Mouse (Mus musculus): ENCODE measurements around the gene Cacnb2. TPM values are rescaled to one million over a fixed set of nuclear protein-coding genes. Genes with fewer than 3 reads are reported as not detected.
A peak's percentile ranks its signal among the peaks of the same experiment; 100 is the strongest.

Gene Cacnb2
- total RNA-seq, 2 experiments from 2014 or later: 55.3 to 84.1 TPM

GRCm38 (mm10) chr2:14936492-14936891, 333.6 kb downstream of the Cacnb2 start:
- intact Hi-C loops (cut with DNase I): loop anchor here (2.0 kb wide), 1 partner anchor 112 kb away; no protein-coding TSS in a partner anchor
- peak in 1 of 2 experiments; percentile 22 for DNase-seq

DNA sequence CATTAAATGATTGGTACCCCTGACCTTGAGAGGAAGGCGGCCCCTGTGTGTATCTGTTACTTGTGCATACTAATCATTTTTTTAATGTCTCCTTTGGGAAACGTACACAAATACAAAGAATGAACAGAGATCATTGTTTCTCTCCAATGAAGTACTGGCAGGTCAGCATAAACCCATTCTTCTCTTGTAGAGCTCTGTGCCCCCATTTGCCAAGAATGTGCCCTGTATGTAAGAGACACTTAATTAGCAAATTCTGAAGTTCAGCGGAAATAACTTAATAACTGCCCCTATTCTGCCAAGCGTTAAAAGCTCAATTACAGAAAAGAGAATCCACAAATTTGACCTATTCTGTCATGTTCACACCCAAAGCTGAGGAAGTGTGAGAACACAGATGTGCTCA, 339.4 kb downstream of the Cacnb2 start:
- no peak for DNase-seq
- intact Hi-C loops (cut with DNase I): no loop called here

- DNase-seq: no peak
- intact Hi-C loops (cut with DNase I): no loop called here
Measured at GRCm38 (mm10) chr2:14943691-14944357, 340.9 kb downstream of the Cacnb2 start.

DNA sequence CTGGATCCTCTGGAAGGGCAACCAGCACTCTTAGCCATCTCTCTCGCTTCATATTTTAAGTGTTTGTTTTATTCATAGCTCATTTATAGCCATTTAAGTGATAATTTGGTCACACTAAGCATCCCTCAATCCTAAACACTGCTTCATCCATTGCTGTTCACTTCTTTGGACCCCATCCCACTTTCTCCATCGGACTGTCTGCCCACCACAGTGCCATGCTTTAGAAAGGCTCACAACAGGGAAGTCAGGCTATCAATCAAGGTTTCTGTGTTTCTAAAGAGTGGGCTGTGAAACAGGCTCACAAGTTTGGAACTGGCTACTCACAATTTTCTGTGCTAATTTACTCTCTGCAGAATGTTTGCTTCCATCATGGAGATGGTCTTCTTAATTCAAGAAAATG, 350.2 kb downstream of the Cacnb2 start:
- intact Hi-C loops (cut with DNase I): loop anchor here (10.0 kb wide), 1 partner anchor 238 kb away; no protein-coding TSS in a partner anchor
- no peak for DNase-seq

GRCm38 (mm10) chr2:14960963-14961488, 358.1 kb downstream of the Cacnb2 start:
- intact Hi-C loops (cut with DNase I): no loop called here
- no peak for DNase-seq

GRCm38 (mm10) chr2:14961493-14961892, 358.6 kb downstream of the Cacnb2 start:
- DNase-seq: no peak
- intact Hi-C loops (cut with DNase I): no loop called here

DNA sequence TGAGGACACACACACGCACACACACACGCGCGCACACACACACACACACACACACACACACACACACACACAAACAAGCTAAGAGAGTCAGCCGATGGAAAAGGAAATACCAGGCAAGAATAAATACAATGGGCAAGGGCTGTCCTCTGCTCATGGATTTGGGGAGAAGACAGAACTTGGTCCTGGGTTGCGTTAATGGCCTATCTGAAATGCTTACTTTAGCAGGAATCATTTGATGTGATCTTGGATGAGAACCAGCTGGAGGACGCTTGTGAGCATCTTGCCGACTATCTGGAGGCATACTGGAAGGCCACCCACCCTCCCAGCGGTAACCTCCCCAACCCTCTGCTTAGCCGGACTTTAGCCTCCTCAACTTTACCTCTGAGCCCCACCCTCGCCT, 381.1 kb downstream of the Cacnb2 start:
- no peak for DNase-seq
- intact Hi-C loops (cut with DNase I): no loop called here

GRCm38 (mm10) chr2:14988451-14988850, 385.6 kb downstream of the Cacnb2 start:
- no peak for DNase-seq
- intact Hi-C loops (cut with DNase I): no loop called here

- DNase-seq: no peak
- intact Hi-C loops (cut with DNase I): no loop called here
Measured at GRCm38 (mm10) chr2:14989350-14989749, 386.5 kb downstream of the Cacnb2 start.

GRCm38 (mm10) chr2:14992531-14992930, 389.6 kb downstream of the Cacnb2 start:
- intact Hi-C loops (cut with DNase I): no loop called here

GRCm38 (mm10) chr2:14996036-14996435, 393.1 kb downstream of the Cacnb2 start:
- intact Hi-C loops (cut with DNase I): no loop called here
- no peak for DNase-seq

More at GRCm38 (mm10) chr2:14992531-14992930, 389.6 kb downstream of the Cacnb2 start:
- no peak for DNase-seq

GRCm38 (mm10) chr2:14997836-14998235, 394.9 kb downstream of the Cacnb2 start:
- DNase-seq: no peak
- intact Hi-C loops (cut with DNase I): no loop called here

DNA sequence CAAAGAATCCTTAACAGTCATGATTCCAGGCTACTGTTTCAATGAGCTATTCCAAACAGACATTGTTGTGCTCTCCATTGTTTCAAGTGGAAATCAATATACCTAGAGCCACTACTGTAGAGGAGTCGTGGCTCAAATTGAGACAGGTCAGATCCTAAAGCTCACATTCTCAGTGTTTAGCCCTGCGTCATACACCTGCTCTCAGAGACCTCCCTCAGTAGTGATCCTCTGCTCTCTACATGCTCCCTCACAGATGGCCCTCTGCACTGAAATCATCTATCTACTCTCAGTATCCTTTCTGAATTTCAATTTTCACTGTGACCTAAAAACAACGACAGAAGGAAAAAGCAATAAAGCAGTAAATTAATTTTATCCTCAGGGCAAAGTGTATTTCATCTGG, 404.6 kb downstream of the Cacnb2 start:
- no peak for DNase-seq
- intact Hi-C loops (cut with DNase I): no loop called here

- DNase-seq: no peak
- intact Hi-C loops (cut with DNase I): no loop called here
Measured at GRCm38 (mm10) chr2:15008072-15008471, 405.2 kb downstream of the Cacnb2 start.

DNA sequence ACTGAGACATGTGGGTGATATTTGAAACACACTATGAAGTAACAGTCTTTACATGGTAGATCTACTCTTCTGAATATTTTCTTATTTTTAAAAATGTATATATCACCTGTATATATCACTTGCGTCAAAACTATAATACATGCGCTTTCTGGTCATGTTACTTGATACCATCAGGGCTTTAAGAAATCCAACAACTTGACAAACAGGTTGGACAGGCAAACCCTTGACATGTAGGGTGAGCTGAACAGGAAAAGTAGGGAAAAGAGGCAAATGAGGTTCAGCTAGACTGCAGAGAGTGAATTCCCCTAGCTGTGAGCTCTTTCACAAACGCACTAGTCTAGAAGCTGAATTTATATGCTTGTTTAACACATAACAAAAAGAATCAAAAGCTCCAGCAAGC, 423.9 kb downstream of the Cacnb2 start:
- intact Hi-C loops (cut with DNase I): loop anchor here (1.0 kb wide), 1 partner anchor 8 kb away; no protein-coding TSS in a partner anchor

GRCm38 (mm10) chr2:15027816-15028215, 424.9 kb downstream of the Cacnb2 start:
- intact Hi-C loops (cut with DNase I): loop anchor here (1.0 kb wide), 1 partner anchor 9 kb away; no protein-coding TSS in a partner anchor
- no peak for DNase-seq

More for the DNA sequence above, 423.9 kb downstream of the Cacnb2 start:
- DNase-seq: no peak

Other genes starting within 250 kb of the Cacnb2 start
- gene Slc39a12, start 214.8 kb upstream of the Cacnb2 start, total RNA-seq (2021): under 1 TPM in 1 of 2 experiments, not detected in 1; 0.22 TPM

Data from heart, postnatal 36 days (tissue).